Mouse (Mus musculus): Measurements from ENCODE around the gene Ccdc88c. TPM values are rescaled to one million over a fixed set of nuclear protein-coding genes. Genes with fewer than 3 reads are reported as not detected.

The Ccdc88c gene
- polyA plus RNA-seq, 1 experiment from 2014 or later, result 5.7 TPM

DNA sequence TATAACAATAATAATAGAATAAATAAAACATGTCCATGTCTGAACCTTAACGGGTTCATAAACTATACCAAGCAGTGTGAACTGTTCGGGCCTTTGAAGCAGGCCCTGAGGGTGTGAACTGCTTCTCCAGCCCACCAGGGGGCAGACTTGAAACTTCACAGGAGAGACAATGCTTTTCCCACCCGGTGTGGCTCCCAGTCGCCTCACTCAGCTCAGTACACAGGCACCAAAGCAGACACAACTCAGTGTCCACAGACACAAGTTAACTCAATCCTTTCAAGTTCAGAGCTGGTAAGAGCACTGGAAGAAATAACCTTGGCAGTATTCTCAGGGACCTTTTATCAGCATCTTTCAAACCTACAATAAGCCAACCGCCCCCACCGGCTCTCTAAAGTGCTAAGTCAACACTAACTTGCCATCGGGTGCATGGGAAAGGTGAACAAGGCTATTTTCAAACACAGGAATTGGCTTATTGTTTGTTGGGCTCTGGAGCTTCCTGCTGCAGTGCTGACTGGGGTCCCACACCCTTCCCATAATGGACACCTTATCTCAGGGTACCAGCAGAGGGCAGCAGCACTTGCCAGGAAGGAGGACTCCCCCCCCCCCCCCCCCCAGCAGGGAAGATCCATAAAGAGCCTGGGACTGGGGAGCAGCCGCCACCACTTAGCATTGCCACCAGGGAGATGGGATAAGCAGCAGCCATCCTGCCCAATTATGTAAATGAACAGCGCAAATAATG, 76.5 kb downstream of the Ccdc88c start:
- DNase-seq (ENCODE audit: low spot score), result peak; percentile 79
- Histone ChIP-seq H3K27me3 (ENCODE audit: control insufficient read depth, insufficient read depth, low read length) (no peaks in the 10 kb centered on the region), H3K27ac (replicated peaks) (no peak overlapping the region), H3K9ac (ENCODE audit: low read length) (no peak overlapping the region), H3K36me3 (ENCODE audit: control insufficient read depth, insufficient read depth, low read length) (no peaks in the 10 kb centered on the region), H3K4me2 (replicated peaks; ENCODE audit: low read depth) (0 out of 2 replicates have a peak overlapping the region, but pooled peaks have one; percentile 5), H3K9me3 (ENCODE audit: control insufficient read depth, low read length) (no peaks in the 10 kb centered on the region), H3K4me1 (replicated peaks; ENCODE audit: control insufficient read depth, insufficient read depth) (0 out of 2 replicates have a peak, but pooled peaks cover 2% of the 10 kb centered on the region), H3K4me3 (ENCODE audit: low read depth, low read length) (no peak overlapping the region)
- WGBS, result 30% methylated on average over 9 of the region's 9 CpGs
- TF ChIP-seq CTCF (IDR thresholded peaks at IDR 0.05; ENCODE audit: low read depth), result peak; percentile 85
- no peak for TF ChIP-seq EP300 (optimal IDR thresholded peaks at IDR 0.05)
- ATAC-seq (ENCODE audit: low FRiP score, low TSS enrichment), result peak; percentile 79

DNA sequence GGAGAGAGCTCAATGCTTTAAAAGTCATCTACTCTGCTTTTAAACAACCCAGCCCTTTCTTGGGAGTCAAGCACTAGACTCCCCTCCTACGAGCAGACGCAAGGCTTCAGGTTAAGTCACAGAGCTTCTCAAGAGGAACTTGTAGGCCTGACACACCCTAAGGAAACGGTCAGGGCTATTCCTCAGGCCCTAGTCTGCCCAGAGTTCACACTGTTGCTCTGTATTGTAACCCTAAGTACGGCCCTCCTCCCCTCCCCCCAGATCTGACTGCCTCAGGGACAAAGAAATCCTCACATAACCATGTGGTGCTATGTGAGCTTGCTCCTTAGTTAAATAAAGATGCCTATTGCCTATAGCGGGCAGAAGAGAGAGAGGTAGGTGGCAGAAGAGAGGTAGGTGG, 79.7 kb downstream of the Ccdc88c start:
- DNase-seq (ENCODE audit: low spot score), result no peak
- no peak for TF ChIP-seq CTCF (IDR thresholded peaks at IDR 0.05; ENCODE audit: low read depth)
- no peak for TF ChIP-seq EP300 (optimal IDR thresholded peaks at IDR 0.05)
- 72% methylated on average over 5 of the region's 5 CpGs for WGBS
- no peaks in the 10 kb centered on the region for H3K9me3 ChIP-seq (ENCODE audit: control insufficient read depth, low read length)
- H3K9ac ChIP-seq (ENCODE audit: low read length), result no peak overlapping the region
- no peak overlapping the region for H3K27ac ChIP-seq (replicated peaks)
- no peak for ATAC-seq (ENCODE audit: low FRiP score, low TSS enrichment)
- H3K27me3 ChIP-seq (ENCODE audit: control insufficient read depth, insufficient read depth, low read length), result no peaks in the 10 kb centered on the region
- H3K4me1 ChIP-seq (replicated peaks; ENCODE audit: control insufficient read depth, insufficient read depth), result no peaks in the 10 kb centered on the region
- H3K4me3 ChIP-seq (ENCODE audit: low read depth, low read length), result no peak overlapping the region
- no peak overlapping the region for H3K4me2 ChIP-seq (replicated peaks; ENCODE audit: low read depth)
- no peaks in the 10 kb centered on the region for H3K36me3 ChIP-seq (ENCODE audit: control insufficient read depth, insufficient read depth, low read length)

DNA sequence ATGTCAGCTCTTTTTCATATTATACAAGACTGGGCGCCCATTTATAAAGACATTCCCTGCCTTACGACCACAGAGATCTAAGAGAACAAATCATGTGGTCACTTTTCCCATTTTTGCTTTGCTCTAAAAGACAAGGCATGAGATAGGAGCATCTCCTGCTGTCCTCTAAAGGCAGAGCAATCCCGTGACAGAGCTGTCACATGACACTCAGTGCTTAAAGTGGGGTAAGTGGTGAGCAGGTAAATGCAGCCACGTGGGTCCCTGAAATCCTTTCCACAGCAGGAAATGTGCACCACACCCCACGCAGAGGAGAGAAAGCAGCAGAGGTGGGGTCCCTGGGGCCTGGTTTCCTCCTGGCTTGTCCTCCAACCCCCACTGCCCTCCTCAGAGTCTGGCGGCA, 80.8 kb downstream of the Ccdc88c start:
- Histone ChIP-seq H3K36me3 (ENCODE audit: control insufficient read depth, insufficient read depth, low read length) (no peaks in the 10 kb centered on the region), H3K27ac (replicated peaks) (no peak overlapping the region), H3K4me2 (replicated peaks; ENCODE audit: low read depth) (no peak overlapping the region), H3K9ac (ENCODE audit: low read length) (no peak overlapping the region), H3K4me3 (ENCODE audit: low read depth, low read length) (no peak overlapping the region), H3K4me1 (replicated peaks; ENCODE audit: control insufficient read depth, insufficient read depth) (no peaks in the 10 kb centered on the region), H3K9me3 (ENCODE audit: control insufficient read depth, low read length) (no peaks in the 10 kb centered on the region), H3K27me3 (ENCODE audit: control insufficient read depth, insufficient read depth, low read length) (no peaks in the 10 kb centered on the region)
- ATAC-seq (ENCODE audit: low FRiP score, low TSS enrichment) (no peak), DNase-seq (ENCODE audit: low spot score) (no peak)
- no peak for TF ChIP-seq EP300 (optimal IDR thresholded peaks at IDR 0.05)
- no peak for TF ChIP-seq CTCF (IDR thresholded peaks at IDR 0.05; ENCODE audit: low read depth)
- WGBS, result 83% methylated on average over 6 of the region's 6 CpGs

GRCm38 (mm10) chr12:100945948-100946347, 82.9 kb downstream of the Ccdc88c start:
- no peak overlapping the region for H3K4me3 ChIP-seq (ENCODE audit: low read depth, low read length)
- H3K27me3 ChIP-seq (ENCODE audit: control insufficient read depth, insufficient read depth, low read length), result no peaks in the 10 kb centered on the region
- no peaks in the 10 kb centered on the region for H3K36me3 ChIP-seq (ENCODE audit: control insufficient read depth, insufficient read depth, low read length)
- no peak overlapping the region for H3K4me2 ChIP-seq (replicated peaks; ENCODE audit: low read depth)
- no peak overlapping the region for H3K27ac ChIP-seq (replicated peaks)
- no peaks in the 10 kb centered on the region for H3K4me1 ChIP-seq (replicated peaks; ENCODE audit: control insufficient read depth, insufficient read depth)
- ATAC-seq (ENCODE audit: low FRiP score, low TSS enrichment) (no peak), DNase-seq (ENCODE audit: low spot score) (no peak)
- no peaks in the 10 kb centered on the region for H3K9me3 ChIP-seq (ENCODE audit: control insufficient read depth, low read length)
- H3K9ac ChIP-seq (ENCODE audit: low read length), result no peak overlapping the region
- WGBS, result 78% methylated on average over 12 of the region's 12 CpGs
- TF ChIP-seq CTCF (IDR thresholded peaks at IDR 0.05; ENCODE audit: low read depth), result no peak
- TF ChIP-seq EP300 (optimal IDR thresholded peaks at IDR 0.05), result no peak

DNA sequence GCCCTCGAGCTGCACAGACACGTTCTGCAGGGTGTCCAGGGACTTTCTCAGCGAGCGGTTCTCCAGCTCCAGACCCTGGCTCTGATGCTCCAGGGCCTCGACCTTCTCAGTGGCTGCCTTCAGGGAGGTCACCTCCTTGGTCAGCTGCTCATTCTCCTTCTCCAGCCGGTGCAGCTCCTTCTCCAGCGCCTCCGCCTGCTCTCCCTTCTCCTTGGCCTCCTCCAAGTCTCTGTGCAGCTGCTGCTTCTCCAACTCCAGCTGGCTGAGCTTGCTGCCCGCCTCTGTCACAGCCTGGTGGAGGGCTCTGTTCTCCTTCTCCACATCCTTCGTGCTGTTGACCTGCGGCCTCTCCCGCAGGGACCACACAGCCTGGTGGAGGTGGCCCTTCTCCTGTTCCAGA, 83.4 kb downstream of the Ccdc88c start:
- DNase-seq (ENCODE audit: low spot score) (no peak), ATAC-seq (ENCODE audit: low FRiP score, low TSS enrichment) (0 out of 2 replicates have a peak, but pooled peaks have one; percentile 11)
- H3K4me1 ChIP-seq (replicated peaks; ENCODE audit: control insufficient read depth, insufficient read depth), result no peaks in the 10 kb centered on the region
- H3K27me3 ChIP-seq (ENCODE audit: control insufficient read depth, insufficient read depth, low read length), result no peaks in the 10 kb centered on the region
- H3K9ac ChIP-seq (ENCODE audit: low read length), result no peak overlapping the region
- no peak overlapping the region for H3K27ac ChIP-seq (replicated peaks)
- H3K9me3 ChIP-seq (ENCODE audit: control insufficient read depth, low read length), result no peaks in the 10 kb centered on the region
- no peak overlapping the region for H3K4me2 ChIP-seq (replicated peaks; ENCODE audit: low read depth)
- no peaks in the 10 kb centered on the region for H3K36me3 ChIP-seq (ENCODE audit: control insufficient read depth, insufficient read depth, low read length)
- 68% methylated on average over 12 of the region's 12 CpGs for WGBS
- no peak overlapping the region for H3K4me3 ChIP-seq (ENCODE audit: low read depth, low read length)
- TF ChIP-seq CTCF (IDR thresholded peaks at IDR 0.05; ENCODE audit: low read depth), result no peak
- TF ChIP-seq EP300 (optimal IDR thresholded peaks at IDR 0.05), result no peak

DNA sequence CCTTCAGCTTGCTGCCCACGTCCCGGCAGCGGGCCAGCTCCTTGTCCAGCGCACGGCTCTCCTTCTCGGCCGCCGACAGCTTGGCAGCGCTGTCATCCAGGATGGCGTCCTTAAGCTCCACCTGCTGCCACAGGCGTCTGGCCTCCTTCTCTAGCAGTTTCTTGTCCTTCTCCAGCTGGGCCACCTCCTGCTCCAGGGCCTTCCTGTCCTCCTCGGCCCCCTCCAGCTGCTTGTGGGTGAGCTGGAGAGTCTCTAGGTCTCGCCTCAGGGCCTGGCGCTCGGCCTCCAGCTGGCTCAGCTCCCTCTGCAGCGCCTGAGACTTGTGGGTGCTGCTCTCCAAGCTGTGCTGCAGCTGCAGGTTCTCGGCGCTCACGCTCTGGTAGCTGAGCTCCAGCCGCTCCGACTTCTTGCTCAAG, 83.9 kb downstream of the Ccdc88c start:
- no peak for ATAC-seq (ENCODE audit: low FRiP score, low TSS enrichment)
- Histone ChIP-seq H3K4me2 (replicated peaks; ENCODE audit: low read depth) (no peak overlapping the region), H3K4me1 (replicated peaks; ENCODE audit: control insufficient read depth, insufficient read depth) (no peaks in the 10 kb centered on the region), H3K27ac (replicated peaks) (no peak overlapping the region), H3K27me3 (ENCODE audit: control insufficient read depth, insufficient read depth, low read length) (no peaks in the 10 kb centered on the region), H3K9me3 (ENCODE audit: control insufficient read depth, low read length) (no peaks in the 10 kb centered on the region), H3K4me3 (ENCODE audit: low read depth, low read length) (no peak overlapping the region), H3K36me3 (ENCODE audit: control insufficient read depth, insufficient read depth, low read length) (no peaks in the 10 kb centered on the region), H3K9ac (ENCODE audit: low read length) (no peak overlapping the region)
- no peak for DNase-seq (ENCODE audit: low spot score)
- whole genome bisulfite sequencing, result 85% methylated on average over 21 of the region's 21 CpGs
- TF ChIP-seq CTCF (IDR thresholded peaks at IDR 0.05; ENCODE audit: low read depth) (no peak), EP300 (optimal IDR thresholded peaks at IDR 0.05) (no peak)

All from stomach, postnatal 0 days (tissue).